Mouse (Mus musculus) layer of hippocampus, adult 9-11 months (tissue): ENCODE results near the gene Adcy10.

Experiments used
- DNase-seq: peaks from one replicate; pipeline ENCODE4 v3.0.0; 2022

Adcy10 gene

DNA sequence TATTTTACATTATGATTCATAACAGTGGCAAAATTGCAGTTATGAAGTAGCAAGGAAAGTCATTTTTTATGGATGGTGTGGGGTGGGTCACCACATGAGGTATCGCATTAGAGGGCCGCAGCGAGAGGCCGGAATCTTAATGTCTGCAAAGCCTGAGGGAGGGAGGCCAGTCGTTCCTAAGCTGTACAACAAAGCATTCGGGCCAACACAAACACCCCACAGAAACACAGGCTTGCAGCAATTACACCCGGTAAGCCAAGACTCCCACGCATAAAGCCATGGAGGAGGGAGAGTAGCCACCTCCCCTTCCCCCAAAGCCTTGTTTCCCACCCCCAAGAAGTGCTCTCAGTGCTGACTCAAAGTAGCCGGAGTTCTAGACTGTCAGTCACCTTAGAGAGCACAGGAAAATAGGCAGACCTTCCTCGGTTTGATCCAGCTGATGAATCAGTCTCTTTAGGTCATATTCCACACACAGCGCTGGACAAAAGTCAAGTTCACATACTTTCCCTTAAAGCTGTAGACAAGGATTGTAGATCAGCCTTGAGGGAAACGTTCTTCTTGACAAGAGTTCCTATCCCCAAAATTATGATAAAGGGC is 51.2 kb downstream of the Adcy10 start:
- DNase-seq, result no peak

DNA sequence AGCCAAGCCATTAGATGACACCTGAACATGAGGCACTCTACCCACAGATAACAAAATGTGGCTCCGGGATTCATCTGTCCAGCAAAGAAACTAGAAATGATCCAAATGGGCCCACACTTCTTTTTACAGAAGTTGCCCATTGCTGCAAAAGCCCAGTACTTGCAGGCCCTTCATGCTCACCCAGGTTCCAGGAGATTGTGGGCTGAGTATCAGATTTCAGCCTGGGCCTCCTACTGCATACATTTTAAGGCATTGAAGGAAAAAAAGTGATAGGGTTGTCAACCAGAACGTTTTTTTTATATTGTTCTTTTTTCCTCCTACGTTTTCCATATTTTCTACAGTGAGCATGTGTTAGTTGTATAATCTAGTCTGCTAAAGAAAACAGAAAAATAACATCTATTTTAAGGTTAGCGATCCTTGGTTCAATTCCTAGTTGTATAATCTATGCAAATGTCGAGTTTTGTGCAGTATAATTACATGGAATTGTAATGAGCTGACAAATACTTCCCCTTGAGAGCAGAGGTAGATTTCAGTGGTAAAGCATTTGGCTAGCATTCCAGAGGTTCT is 52.3 kb downstream of the Adcy10 start:
- DNase-seq, result peak; percentile 52

DNA sequence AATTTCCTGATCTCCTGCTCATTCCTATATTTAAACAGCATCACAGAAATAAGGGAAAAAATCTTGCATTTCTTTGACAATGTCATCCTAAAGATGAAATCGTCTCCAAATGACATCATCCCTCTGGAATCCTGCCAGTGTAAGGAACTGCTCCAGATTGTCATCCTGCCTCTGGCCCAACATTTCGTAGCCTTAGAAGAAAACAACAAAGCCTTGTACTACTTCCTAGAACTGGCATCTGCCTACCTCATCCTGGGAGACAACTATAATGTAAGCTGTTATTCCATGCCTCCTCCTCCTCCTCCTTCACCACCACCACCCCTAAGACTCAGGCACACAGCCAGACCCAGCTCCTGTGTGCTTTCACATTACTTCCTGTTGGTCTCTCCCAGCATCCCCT is 71.7 kb downstream of the Adcy10 start:
- peak; percentile 40 for DNase-seq

DNA sequence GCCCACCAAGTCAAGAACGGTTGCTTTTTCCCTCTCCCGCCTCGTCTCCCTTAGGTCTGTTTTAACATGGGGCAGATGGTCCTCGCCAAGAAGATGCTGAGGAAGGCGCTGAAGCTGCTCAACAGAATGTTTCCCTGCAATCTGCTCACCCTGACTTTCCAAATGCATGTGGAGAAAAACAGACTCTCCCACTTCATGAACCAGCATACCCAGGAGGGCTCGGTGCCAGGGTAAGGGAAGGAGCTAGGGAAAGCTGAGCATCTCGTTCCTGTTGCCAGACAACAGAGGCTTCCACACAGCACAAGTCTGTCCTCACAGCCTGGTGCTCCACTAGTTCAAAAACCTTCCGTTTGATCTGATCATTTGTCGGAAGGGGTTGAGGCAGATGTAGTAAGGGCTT is 74.1 kb downstream of the Adcy10 start:
- DNase-seq, result peak; percentile 93

DNA sequence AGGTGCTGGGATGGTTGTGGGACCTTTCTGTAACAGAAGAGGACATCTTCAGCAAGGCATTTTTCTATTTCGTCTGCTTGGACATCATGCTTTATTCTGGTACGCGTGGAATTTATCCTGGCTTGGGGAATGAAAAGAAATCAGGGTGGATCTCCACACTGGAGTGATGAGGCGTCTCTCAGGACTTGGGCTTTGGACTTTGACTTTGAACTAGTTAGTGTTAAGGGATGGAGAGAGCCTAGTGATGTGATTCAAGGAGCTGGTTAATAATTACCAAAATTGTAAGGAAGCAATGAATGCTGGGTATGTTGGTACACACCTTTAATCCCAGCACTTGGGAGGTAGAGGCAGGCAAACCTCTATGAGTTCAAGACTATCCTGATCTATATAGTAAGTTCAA is 80.3 kb downstream of the Adcy10 start:
- DNase-seq, result no peak

DNA sequence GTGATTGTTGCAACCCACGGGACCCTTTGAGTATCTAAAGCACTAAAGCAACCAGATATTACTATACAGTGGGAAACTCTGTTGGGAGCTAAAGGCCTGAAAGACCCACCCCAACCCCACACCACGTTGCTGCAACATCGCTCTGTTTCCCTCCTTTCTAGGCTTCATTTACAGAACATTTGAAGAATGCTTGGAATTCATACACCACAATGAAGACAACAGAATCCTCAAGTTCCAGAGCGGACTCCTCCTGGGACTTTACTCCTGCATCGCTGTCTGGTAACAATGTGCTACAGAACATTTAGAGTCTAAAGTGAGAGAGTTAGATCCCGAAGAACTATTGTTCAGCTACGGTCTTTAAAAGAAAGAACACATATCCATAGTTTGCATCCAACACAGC is 82.5 kb downstream of the Adcy10 start:
- no peak for DNase-seq

DNA sequence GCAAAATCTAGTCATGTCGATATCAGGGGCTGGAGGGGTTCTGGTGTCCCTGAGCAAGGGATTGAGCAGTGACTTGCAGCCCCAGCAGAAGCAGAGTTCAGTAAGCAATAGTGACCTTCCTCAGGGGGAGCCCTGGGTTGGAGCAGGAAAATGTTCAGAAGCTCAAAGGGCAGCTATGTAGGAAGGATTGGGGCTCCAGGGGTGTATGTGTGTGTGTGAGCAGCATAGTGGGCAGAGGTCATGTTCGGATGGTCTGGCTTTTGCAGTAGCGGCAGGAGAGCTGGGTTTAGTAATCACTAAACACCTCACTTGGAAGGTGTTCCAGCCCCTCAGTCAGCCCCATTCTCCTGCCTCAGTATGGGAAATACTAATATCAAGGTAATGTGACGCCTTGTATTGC is 91.0 kb downstream of the Adcy10 start:
- no peak for DNase-seq

DNA sequence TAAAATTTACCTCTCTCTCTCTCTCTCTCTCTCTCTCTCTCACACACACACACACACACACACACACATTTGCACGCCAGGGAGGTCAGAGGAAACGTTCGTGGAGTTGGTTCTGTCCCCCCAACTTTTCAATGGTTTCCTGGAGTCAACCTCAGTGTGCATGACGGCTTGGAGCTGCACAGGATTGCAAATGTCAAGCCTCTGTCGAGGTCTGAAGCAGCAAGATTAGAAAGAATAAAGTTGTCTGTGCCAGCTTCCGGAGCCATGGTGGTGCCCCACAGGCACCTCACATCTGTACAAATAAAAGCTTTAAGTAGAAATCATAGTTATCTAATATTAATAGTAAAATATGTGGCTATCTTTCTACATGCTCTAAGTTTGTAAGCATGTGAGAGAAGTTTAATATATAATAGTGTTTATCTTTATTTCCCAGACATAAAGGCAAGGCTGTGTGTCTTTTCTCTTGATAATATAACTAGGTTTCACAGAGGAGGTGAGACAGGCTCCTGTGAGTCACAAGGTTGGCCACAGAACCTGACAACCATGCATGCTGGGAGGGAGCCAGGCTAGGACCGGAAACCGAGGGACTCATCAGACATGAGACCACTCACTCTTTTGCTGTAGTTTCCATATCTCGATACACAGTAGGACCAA is 91.6 kb downstream of the Adcy10 start:
- no peak for DNase-seq

DNA sequence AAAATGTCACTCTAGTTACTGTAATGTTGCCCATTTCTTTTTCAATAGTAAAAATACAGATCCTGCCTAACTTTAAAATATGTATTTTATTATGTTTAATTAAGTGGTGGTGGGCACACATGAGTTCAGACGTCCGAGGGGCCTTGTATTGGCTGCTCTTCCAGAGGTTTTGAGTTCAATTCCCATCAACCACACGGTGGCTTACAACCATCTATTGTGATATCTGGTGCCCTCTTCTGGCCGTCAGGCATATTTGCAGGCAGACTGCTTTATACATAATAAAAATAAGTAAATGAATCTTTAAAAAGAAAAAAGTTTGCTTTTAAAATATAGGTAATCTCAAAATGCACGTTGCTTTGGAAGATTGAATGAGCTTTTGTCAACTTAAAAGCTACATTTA is 94.3 kb downstream of the Adcy10 start:
- DNase-seq, result no peak

DNA sequence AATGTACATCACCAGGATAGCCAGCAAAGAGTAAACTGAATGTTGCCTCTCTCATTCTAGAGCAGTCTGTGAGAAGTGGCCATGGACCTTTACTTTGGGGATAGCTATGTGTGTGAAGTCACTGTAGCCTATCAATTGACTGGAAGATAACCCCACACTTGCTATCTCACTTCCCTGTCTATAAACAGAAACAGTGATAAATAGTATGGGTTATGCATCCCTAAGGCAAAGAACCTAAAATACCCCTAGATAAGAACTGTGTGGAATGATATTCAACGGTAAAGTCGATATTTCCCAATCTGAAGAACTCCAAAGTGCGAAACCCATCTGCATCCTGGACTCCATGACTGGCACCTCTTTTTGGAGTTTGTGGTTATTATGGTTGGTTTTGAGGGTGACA is 96.3 kb downstream of the Adcy10 start:
- DNase-seq, result no peak

DNA sequence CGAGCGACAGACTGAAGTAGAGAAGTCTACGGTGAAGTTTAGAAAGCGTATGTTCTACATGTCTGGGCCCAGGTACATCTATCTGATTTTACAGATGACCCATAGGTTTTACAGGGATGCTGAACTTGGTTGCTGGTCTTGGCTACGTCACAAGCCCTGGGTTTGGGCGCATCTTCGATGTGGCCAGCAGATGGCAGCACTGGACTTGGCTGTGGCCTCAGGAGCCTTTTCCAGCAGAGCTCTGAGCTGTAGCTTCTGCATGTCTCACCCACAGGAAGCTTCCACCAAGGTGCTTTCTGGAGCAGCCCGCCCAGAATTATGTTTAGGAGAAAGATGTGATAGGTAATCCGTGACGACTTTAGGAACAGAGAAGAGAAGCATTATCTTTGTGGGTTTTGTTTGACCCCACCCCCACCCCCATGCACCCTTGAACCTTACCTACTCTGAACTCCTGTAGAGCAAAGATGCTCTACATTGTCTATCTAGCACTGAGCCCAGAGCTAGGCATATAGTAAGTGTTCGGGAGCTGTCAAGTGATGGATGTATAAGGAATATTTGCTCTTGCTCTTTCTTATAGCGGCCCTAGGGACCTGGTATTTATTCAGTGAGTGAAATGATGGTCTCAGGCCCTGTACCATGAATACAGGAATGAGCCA is 98.7 kb downstream of the Adcy10 start:
- DNase-seq, result peak; percentile 89

DNA sequence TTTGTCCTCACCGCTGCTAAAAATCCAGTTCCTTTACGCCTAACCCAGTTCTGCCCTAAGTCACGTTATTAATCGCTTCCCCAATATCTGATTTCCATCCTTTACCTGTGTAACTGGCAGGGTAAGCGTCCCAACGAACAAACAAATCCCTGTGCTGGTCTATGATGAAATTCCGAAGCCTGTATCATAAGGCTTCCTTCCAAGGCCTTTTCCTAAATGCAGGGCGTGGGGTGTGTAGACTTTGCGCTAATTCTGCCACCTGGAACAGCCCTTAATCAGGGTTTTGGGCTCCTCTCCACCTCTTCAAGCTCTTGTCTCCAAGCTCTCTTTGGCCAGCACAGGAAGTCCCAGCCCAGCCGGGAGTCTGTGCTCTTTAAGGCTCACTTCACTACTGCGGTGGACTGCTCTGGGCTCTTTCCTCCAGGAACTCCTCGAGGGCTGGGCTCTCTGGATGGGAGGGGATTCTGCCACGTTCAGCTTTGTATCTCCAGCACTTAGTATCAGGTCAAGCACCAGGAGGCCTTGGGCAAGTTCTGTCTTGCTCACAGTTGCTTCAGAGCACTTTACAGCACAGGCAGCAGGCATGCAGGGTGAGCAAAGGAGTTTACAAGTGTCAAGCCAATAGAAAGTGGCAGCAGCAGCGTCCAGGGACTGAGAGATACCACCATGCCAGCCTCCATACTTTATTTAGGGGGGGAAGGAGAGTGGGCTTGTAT is 100.6 kb downstream of the Adcy10 start:
- no peak for DNase-seq

DNA sequence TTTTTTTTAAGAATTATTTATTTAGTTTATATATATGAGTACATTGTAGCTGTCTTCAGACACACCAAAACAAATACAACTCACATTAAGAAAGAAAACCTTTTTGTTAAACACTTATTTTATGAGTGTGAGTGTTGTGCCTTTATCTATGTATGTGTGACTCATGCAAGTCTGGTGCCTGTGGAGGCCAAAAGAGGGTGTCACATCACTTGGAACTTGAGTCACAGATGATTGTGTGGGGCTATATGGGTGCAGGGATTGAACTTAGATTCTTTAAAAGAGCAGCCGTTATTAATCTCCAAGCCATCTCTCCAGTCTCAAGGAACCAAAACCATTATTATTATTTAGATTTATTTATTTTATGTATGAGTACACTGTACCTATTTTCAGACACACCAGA is 101.4 kb downstream of the Adcy10 start:
- no peak for DNase-seq

DNA sequence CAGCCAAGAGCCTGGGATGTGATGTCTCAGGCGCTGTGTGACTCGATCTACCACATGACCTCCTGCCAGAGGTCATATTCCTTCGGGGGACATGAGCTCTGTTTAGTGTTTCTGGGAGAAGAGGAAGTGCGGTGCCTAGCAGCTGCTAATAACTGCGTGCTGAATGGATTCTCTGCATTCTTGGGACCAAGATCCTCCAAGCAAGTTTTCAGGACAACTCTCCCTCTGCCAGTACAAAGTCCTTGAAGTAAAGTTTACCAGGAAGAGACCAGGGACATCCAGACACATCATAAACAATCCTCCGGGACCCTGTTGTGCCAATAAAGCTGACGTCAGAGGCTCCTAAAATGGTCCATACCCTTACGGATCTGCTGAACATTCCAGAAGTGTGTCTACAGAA is 102.9 kb downstream of the Adcy10 start:
- DNase-seq, result no peak

DNA sequence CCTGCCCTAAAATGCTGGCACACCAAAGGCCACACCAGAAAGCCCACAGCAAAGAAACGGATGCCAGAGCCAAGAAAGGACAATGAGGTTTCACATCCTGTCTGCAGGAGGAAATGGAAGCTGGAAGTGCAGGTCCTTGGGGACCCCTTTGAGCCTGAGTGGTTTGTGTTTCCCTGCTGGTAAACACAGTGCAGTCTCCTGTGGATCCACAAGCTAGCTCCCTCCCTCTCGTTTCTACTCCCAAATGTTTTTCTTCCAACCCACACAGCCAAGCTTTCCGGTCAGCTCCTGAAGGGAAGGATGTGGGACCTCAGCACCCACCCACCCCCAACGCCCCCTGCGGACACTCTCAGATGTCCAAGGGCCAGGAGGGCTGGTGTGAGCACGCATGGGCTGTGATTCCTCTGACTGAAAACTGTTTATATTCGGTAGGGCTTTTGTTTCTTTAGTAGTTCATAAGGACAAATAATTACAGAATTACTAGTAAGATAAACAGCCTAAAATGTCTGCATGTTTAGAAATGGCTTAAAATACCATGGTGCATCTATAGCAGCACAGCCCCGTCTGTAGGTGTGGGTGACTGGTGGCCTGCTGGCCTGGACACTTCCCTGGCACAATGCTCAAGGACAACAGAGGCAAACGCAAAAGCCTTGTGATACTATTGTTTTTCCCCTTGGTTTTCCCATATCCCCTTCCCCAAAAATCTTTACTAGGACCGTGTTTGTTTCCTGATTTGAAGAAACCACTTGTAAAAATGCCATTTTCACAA is 104.5 kb downstream of the Adcy10 start:
- no peak for DNase-seq

DNA sequence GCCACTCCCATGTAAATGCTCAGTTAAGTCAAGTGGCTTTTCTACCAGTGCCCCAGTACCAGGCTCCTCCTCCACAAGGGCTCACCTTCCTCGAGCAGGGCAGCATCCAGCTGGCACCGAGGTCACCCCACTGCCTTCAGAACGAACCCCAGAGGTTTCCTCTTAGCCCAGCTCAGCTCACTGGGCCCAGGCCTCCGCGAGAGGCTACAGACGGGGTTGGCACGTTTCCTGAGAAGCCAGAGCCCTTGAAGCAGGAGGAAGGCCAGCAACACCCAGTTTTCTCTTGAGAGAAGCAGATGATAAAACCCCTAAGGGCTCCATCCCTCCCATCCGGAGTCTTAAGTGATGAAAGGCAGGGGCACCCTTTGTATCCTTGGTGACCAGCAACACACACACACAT is 105.8 kb downstream of the Adcy10 start:
- no peak for DNase-seq

DNA sequence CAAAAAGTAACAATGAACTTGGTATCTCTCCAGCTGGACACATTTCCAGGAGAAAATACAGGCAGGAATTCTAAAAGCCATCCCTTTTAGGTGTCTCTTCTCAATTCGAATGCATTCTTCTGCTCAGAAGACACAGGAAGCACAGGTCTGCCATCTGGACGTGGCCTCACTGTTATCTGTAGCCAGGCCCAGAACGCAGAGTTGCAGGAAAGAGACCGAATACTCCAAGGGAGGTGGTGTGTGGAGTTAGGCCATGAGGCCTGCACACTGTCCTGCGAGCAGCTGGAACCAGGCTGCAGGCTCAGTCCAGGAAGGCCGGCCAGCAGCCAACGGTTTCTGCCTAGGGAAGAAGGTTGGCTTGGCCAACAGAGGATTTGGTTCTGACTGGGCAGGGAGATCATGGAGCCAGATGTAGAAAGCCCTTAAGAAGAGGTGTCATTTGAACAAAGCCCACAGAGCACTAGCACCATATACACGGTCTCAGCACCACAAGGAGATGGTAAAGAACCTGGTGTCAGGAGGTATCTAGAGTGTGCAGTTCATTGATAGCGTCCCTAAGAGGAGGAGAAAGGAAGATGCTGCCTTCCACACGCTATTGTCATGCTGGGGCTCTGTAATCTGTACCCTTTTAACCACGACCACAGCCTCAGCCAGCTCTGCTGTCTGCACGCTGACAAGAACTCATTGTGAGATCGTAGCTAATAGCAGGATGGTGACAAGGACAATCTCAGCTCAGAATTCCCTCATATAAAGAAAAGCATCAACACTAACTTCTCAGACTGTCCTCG is 107.5 kb downstream of the Adcy10 start:
- no peak for DNase-seq

DNA sequence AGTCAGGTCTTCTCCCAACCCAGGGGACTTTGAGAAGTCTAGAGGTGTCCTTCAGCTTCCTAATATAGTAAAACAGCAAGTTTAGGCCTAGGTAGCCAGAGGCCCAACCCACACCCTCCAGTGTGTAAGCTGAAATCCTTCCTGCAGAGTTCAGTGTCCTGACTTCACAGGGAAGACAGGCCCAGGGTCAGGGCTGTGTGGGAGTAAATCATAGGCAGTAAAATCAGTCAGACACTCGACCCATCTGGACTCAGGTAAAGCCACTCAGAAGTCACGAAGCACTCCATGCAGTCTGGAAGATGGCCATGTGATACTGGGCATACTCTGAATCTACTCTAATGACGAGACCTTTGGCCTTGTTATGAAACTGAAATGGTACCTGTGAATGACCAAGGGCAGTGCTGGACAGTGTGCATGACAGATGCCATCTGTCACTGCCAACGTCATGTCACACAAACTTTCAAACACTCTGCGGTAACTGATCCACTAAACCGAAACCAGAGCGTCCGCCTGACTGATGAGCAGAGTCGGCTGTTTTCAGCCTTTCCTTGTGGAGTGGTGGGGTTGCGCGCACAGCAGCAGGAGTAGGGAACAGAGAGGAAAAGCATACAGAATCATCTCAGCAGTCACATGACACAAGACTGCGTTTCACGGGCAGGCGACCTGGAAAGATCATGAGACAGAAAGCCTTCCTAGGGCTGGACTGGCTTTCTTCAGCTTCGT is 109.9 kb downstream of the Adcy10 start:
- no peak for DNase-seq

DNA sequence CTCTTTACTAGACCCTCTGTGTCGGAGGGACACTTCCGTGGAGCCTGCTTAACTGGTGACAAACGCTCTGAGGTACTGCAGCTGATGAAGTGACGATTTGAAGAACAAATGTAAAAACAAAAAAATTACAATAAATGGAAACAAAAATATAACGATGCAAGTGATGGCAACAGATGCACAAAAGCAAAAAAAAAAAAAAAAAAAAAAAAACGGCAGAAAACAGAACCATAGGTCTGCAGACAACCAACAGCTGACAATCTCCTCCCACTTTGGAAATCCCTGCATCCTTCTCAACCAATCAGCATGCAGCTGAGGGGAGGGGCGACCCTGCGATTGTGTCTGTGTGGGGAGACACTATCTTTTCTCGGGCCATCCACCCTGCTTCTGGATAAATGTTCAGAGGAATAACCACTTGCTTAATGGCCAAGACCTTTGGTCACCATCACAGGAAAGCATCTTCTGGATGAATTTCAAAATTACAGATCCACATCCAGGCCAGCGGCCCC is 116.8 kb downstream of the Adcy10 start:
- no peak for DNase-seq

DNA sequence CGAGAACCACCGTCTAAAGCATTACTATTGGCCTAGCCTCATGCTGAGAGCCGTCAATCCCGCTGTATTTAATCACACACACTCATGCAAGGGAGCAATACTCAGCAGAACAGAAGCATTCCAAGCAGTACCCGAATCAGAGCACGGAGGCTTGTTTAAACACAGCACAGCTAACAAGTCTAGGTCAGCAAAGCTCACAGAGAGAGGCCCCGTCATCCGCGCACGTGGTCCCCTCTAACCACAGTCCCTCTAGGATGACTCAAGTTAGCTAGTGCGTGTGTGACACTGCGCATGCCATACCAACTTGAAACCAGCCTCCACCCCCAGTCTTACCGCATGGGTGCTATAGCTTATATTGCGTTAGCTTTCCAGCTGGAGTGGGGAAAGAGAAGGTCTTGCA is 118.2 kb downstream of the Adcy10 start:
- no peak for DNase-seq

DNA sequence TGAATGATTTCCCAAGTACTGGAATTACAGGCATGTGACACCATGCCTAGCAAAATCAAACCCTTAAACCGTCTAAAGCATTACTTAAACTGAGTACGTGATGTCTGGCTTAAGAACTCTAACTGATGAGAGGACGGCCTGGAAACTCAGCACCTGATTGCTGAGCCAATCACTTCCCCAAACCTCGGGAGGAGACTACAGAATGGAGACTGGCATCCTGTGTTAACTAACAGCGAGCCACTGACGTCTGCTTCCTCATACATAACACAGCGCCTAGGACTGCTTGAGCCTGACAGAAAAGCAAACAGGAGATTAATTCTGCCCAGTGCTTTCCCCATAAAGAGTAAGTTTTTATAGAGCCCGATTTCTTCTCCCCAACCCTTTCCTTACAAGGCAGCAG is 119.2 kb downstream of the Adcy10 start:
- DNase-seq, result no peak
